Mouse (Mus musculus) C2C12 (cell line): ENCODE measurements at regions not wholly inside any gene's neighbourhood (a gene's known extent, or its start where the extent isn't known, plus 50 kb on each side); places are given as distances from the start of the nearest gene placed in this dataset.

ENCODE experiments used
- CTCF ChIP-seq: IDR thresholded peaks from one replicate; pipeline ENCODE4 v1.5.1; 2011; ENCODE audit not compliant: control insufficient read depth, insufficient read depth, insufficient read length
- MAX ChIP-seq: IDR thresholded peaks from one replicate; pipeline ENCODE4 v1.6.1; 2011; ENCODE audit warnings: mild to moderate bottlenecking, control low read depth

DNA sequence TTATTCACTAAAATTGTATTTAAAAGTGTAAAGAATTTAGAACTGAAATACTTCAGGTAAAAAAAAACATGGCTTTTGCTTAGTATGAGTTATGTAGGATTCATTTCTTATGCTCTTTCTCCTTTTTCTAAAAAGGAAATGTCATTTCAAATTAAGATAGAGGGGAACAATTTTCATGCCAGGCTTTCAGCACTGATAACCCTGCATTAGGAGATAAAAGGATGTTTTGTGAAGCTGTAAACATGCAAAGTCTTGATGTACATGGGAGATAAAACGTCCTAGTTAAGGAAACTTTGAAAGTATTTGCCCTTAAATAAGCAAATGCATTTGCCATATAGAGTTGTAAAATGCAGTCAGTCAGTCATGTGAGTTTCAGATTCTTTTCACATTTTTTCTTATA is 1923.7 kb downstream of the Hace1 start:
- TF ChIP-seq MAX (no peak), CTCF (no peak)
